Mouse (Mus musculus): ENCODE measurements around the gene Mboat2. TPM values are rescaled to one million over a fixed set of nuclear protein-coding genes. Genes with fewer than 3 reads are reported as not detected.

Gene Mboat2
- polyA plus RNA-seq, 1 experiment, result 9.7 TPM

DNA sequence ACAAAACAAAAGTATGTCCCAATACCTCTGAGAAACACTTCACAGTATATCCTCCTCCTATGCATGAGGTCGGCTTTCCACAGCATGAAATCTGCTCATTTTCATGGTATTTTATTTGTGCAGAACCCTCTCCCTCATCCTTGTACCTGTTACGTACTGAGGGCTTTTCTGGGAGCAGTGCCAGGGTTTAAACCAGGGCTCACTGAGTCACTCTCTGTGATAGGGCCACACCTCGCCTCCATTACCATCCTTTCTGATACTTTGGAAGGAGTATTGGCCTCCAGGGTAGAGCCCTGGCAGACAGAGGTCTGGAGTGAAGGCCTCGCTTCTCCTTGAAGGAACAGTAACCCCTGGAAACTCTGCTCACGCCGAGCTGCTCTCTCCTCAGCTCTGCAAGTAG, 174.7 kb downstream of the Mboat2 start:
- H3K27ac ChIP-seq (ENCODE audit: control insufficient read depth, insufficient read depth, low read depth, low read length), result no peak overlapping the region
- H3K4me1 ChIP-seq (ENCODE audit: control insufficient read depth, insufficient read depth, low read length), result no peaks in the 10 kb centered on the region
- peaks cover 8% of the 10 kb centered on the region for H3K36me3 ChIP-seq (ENCODE audit: control insufficient read depth, insufficient read depth, low read length)
- no peak overlapping the region for H3K4me3 ChIP-seq (ENCODE audit: control insufficient read depth, low read depth, low read length)
- TF ChIP-seq CTCF (IDR thresholded peaks at IDR 0.05; ENCODE audit: control insufficient read depth, insufficient read depth, insufficient replicate concordance, low read depth, low read length), result no peak
- no peak for TF ChIP-seq POLR2A (IDR thresholded peaks at IDR 0.05; ENCODE audit: control insufficient read depth, low read depth, low read length)
- H3K27me3 ChIP-seq (ENCODE audit: control insufficient read depth, insufficient read depth, low read length), result no peaks in the 10 kb centered on the region

DNA sequence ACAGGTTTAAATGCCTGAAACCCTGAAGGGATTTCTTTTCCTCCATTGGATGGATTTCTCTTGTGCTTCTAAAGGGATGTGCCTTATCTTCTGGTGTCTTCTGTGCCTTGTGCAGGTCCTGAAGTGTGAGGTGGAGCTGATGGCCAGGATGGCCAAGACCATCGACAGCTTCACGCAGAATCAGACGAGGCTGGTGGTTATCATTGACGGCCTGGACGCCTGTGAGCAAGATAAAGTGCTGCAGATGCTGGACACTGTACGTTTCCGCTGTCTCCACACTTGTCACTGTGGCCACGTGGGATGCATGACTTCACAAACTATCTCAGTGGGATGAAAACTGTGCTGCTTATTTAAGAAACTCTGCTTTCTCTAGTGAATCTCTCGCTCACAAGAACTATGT, 179.3 kb downstream of the Mboat2 start:
- Histone ChIP-seq H3K27ac (ENCODE audit: control insufficient read depth, insufficient read depth, low read depth, low read length) (no peak overlapping the region), H3K27me3 (ENCODE audit: control insufficient read depth, insufficient read depth, low read length) (no peaks in the 10 kb centered on the region), H3K36me3 (ENCODE audit: control insufficient read depth, insufficient read depth, low read length) (peaks cover 9% of the 10 kb centered on the region), H3K4me3 (ENCODE audit: control insufficient read depth, low read depth, low read length) (no peak overlapping the region), H3K4me1 (ENCODE audit: control insufficient read depth, insufficient read depth, low read length) (no peaks in the 10 kb centered on the region)
- TF ChIP-seq POLR2A (IDR thresholded peaks at IDR 0.05; ENCODE audit: control insufficient read depth, low read depth, low read length), result no peak
- no peak for TF ChIP-seq CTCF (IDR thresholded peaks at IDR 0.05; ENCODE audit: control insufficient read depth, insufficient read depth, insufficient replicate concordance, low read depth, low read length)

DNA sequence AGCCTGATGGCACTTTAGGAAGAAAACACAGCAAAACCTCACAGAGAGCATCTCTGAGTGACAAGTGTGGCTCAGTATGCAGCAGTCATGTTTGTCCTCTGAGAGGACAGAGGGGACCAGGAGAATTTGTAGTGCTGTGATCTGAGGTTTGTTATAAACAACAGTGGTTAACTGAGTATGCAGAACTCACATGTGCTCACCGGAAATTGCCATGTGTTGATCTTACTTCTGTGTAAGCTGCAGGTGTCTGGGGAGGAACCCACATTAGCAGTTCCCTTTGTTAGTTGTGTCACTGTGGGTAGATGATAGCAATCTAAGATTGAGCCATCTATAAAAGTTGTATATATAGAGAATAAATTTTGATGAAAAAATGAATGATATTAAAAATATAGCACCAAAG, 179.7 kb downstream of the Mboat2 start:
- no peak overlapping the region for H3K27ac ChIP-seq (ENCODE audit: control insufficient read depth, insufficient read depth, low read depth, low read length)
- H3K4me3 ChIP-seq (ENCODE audit: control insufficient read depth, low read depth, low read length), result no peak overlapping the region
- TF ChIP-seq CTCF (IDR thresholded peaks at IDR 0.05; ENCODE audit: control insufficient read depth, insufficient read depth, insufficient replicate concordance, low read depth, low read length), result no peak
- no peaks in the 10 kb centered on the region for H3K27me3 ChIP-seq (ENCODE audit: control insufficient read depth, insufficient read depth, low read length)
- peaks cover 9% of the 10 kb centered on the region for H3K36me3 ChIP-seq (ENCODE audit: control insufficient read depth, insufficient read depth, low read length)
- no peaks in the 10 kb centered on the region for H3K4me1 ChIP-seq (ENCODE audit: control insufficient read depth, insufficient read depth, low read length)

DNA sequence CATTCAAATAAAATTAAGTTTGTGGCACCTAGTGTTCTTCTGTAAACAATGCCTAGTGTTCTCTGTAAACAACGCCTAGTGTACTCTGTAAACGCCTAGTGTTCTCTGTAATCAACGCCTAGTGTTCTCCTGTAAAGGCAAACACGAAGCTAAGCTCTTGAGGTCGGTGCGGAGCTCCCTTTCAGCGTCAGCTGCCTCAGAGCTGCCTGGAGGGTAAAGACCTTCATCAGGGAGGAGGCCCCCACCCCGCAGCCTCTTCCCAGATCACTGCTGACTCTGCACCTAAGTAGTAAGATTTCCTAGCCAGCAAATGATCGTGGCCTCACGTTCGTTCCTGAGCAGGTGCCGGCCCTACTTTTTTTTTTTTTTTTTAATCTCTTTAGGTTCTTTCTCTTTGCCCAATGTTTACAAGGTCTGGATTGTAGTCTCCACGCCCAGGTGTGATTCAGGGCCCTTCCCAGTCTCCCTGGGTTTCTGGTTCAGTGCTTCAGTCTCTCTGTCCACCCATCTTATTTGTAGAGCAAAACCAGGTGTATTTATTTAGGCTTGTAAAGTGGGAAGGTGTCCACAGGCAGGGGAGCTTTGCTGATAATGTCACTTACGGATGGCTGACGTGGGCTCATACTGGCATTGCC, 181.2 kb downstream of the Mboat2 start:
- TF ChIP-seq POLR2A (IDR thresholded peaks at IDR 0.05; ENCODE audit: control insufficient read depth, low read depth, low read length) (no peak), CTCF (IDR thresholded peaks at IDR 0.05; ENCODE audit: control insufficient read depth, insufficient read depth, insufficient replicate concordance, low read depth, low read length) (no peak)

DNA sequence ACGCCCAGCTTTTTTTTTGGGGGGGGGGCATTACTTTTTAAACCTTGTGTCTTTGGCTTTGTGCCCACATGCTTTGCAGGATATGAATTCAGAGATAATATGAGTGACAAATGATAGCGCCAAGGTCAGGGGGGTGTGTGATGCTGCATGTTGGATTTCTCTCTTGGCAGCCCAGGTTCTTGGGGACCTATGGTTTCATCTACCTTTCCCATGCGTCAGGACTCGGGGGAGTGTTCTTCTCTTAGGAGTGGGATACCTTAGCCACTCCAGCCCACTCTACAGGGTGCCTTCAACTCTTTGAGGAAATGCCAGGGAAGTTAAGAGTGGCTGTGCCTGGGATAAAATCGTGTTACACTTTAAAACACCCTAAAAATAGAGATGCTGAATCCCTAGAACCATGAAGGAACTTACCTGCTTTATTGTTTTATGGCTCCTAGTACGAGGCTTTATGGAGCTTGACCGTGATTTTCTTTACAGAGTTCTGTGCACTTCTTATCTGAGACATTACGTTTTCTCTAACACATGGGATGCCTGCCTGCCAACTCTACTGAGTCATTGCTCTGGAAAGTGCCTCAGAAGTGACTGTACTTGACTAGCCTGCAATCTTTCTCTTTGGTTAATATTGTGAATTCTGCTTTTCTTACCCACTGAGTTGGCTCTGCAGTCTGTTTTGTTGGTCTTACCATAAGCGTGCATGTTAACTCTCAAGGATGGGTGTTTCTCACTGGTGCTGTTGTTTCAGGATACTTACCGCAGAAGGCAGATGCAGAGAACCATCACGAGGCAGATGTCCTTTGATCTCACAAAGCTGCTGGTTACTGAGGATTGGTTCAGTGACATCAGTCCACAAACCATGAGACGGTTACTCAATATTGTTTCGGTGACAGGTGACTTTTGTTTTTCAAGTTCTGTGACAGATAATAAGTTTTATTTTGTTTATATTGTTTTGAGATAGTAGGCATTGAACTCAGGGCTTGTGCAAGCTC, 182.2 kb downstream of the Mboat2 start:
- Histone ChIP-seq H3K27ac (ENCODE audit: control insufficient read depth, insufficient read depth, low read depth, low read length) (no peak overlapping the region), H3K36me3 (ENCODE audit: control insufficient read depth, insufficient read depth, low read length) (peaks cover 13% of the 10 kb centered on the region), H3K4me1 (ENCODE audit: control insufficient read depth, insufficient read depth, low read length) (no peaks in the 10 kb centered on the region), H3K4me3 (ENCODE audit: control insufficient read depth, low read depth, low read length) (no peak overlapping the region), H3K27me3 (ENCODE audit: control insufficient read depth, insufficient read depth, low read length) (no peaks in the 10 kb centered on the region)
- TF ChIP-seq CTCF (IDR thresholded peaks at IDR 0.05; ENCODE audit: control insufficient read depth, insufficient read depth, insufficient replicate concordance, low read depth, low read length) (no peak), POLR2A (IDR thresholded peaks at IDR 0.05; ENCODE audit: control insufficient read depth, low read depth, low read length) (no peak)

More for the DNA sequence above, 181.2 kb downstream of the Mboat2 start:
- Histone ChIP-seq H3K27me3 (ENCODE audit: control insufficient read depth, insufficient read depth, low read length) (no peaks in the 10 kb centered on the region), H3K36me3 (ENCODE audit: control insufficient read depth, insufficient read depth, low read length) (peaks cover 10% of the 10 kb centered on the region), H3K27ac (ENCODE audit: control insufficient read depth, insufficient read depth, low read depth, low read length) (no peak overlapping the region), H3K4me1 (ENCODE audit: control insufficient read depth, insufficient read depth, low read length) (no peaks in the 10 kb centered on the region), H3K4me3 (ENCODE audit: control insufficient read depth, low read depth, low read length) (no peak overlapping the region)

Other genes with a start within 250 kb of the Mboat2 start
- gene Klf11, start 179.6 kb upstream of the Mboat2 start, polyA plus RNA-seq (2012; rRNA removed), result 2.5 and 3.4 TPM in 2 replicates
- gene Cys1, start 149.1 kb upstream of the Mboat2 start, polyA plus RNA-seq (2012; rRNA removed), result 1.2 and 1.7 TPM in 2 replicates
- 5.3 and 5.5 TPM in 2 replicates for gene Rrm2, start 122.6 kb upstream of the Mboat2 start, polyA plus RNA-seq (2012; rRNA removed)
- 12.0 and 14.2 TPM in 2 replicates for gene Kidins220, start 144.0 kb downstream of the Mboat2 start, polyA plus RNA-seq (2012; rRNA removed)